Mouse (Mus musculus) thymus, postnatal 10 days (tissue): ENCODE results near the gene Psmd12.
"Not testable (repeated sequence)": the region's sequence is repeated elsewhere in the genome, so short reads cannot be mapped to it uniquely, and the experiment has no call there.

ENCODE experiments used
- DNase-seq, 2 experiments: peaks; one replicate each; pipeline ENCODE4 v3.0.0; 2021; ENCODE audit warnings: low spot score in 2 of 2

Psmd12 gene

GRCm38 (mm10) chr11:107462478-107462877 lies 16.8 kb upstream of the Psmd12 start:
- peak in 1 of 2 experiments; percentile 50 for DNase-seq

- DNase-seq, result no peak
Measured at GRCm38 (mm10) chr11:107463251-107463681, 16.0 kb upstream of the Psmd12 start.

- DNase-seq, result no peak
Measured at GRCm38 (mm10) chr11:107464141-107464540, 15.1 kb upstream of the Psmd12 start.

GRCm38 (mm10) chr11:107465041-107465440 lies 14.2 kb upstream of the Psmd12 start:
- DNase-seq, result no peak

GRCm38 (mm10) chr11:107465969-107466368 lies 13.3 kb upstream of the Psmd12 start:
- DNase-seq, result no peak

- DNase-seq, result no peak
Measured at GRCm38 (mm10) chr11:107466611-107467391, 12.5 kb upstream of the Psmd12 start.

GRCm38 (mm10) chr11:107468252-107469030 lies 10.8 kb upstream of the Psmd12 start:
- no peak for DNase-seq

- DNase-seq, result peak; percentile 57 to 77
Measured at GRCm38 (mm10) chr11:107469031-107469522, 10.2 kb upstream of the Psmd12 start.

GRCm38 (mm10) chr11:107469523-107470371 lies 9.5 kb upstream of the Psmd12 start:
- peak; percentile 62 for DNase-seq

GRCm38 (mm10) chr11:107470521-107471041 lies 8.7 kb upstream of the Psmd12 start, which contains the start of gene Pitpnc1:
Gene Pitpnc1 (minus strand): TSS chr11:107470699.
- peak; percentile 85 to 86 for DNase-seq

GRCm38 (mm10) chr11:107471071-107471720 lies 8.1 kb upstream of the Psmd12 start:
- no peak for DNase-seq

GRCm38 (mm10) chr11:107472304-107472703 lies 7.0 kb upstream of the Psmd12 start:
- DNase-seq, result no peak

- DNase-seq, result peak; percentile 28 to 54
Measured at GRCm38 (mm10) chr11:107473137-107473820, 6.0 kb upstream of the Psmd12 start.

GRCm38 (mm10) chr11:107479862-107480203 lies 549 bp downstream of the Psmd12 start:
- no peak for DNase-seq

- DNase-seq, result no peak
Measured at GRCm38 (mm10) chr11:107484341-107484740, 5.1 kb downstream of the Psmd12 start.

- DNase-seq, result no peak
Measured at GRCm38 (mm10) chr11:107502801-107503200, 23.5 kb downstream of the Psmd12 start.

- not testable (repeated sequence) for DNase-seq
Measured at GRCm38 (mm10) chr11:107504364-107504763, 25.1 kb downstream of the Psmd12 start.

GRCm38 (mm10) chr11:107506260-107506659 lies 27.0 kb downstream of the Psmd12 start:
- DNase-seq, result peak in 1 of 2 experiments; percentile 56

- DNase-seq, result peak in 1 of 2 experiments; percentile 31
Measured at GRCm38 (mm10) chr11:107509631-107510338, 30.5 kb downstream of the Psmd12 start.
